Mouse (Mus musculus) inflammation-experienced regulatory T-cells (primary cell): ENCODE data around the gene Fpr2. TPM values are rescaled to one million over a fixed set of nuclear protein-coding genes. Genes with fewer than 3 reads are reported as not detected.

Experiments
- polyA plus RNA-seq, 2 experiments: library from polyadenylated mRNA; unstranded; fragments of 100-300 nt; shearing (Covaris generic); gene quantifications; one replicate each; pipeline ENCODE4 v1.2.1; 2017

Fpr2 gene
- 1 to 10 TPM in 1 of 2 experiments, under 1 TPM in 1; 0.13 to 2.6 TPM for polyA plus RNA-seq

GRCm38 (mm10) chr17:17887774-17888248 is at the start of gene Fpr2, which contains the start of gene Fpr3:
TSS of gene Fpr2 (plus strand) at chr17:17887824.
TSS of gene Fpr3 (plus strand) at chr17:17887852.

GRCm38 (mm10) chr17:17855064-17855838 is 32.4 kb upstream of the Fpr2 start, which contains the start of gene Has1:
TSS of gene Has1 (minus strand) at chr17:17855205.

GRCm38 (mm10) chr17:17883840-17884239 is 3.8 kb upstream of the Fpr2 start, which contains the start of gene Fpr1:
TSS of gene Fpr1 (minus strand) at chr17:17883940.

Other genes starting within 250 kb of the Fpr2 start
- under 1 TPM; 0.06 to 0.17 TPM for gene Vmn2r90, start 184.1 kb upstream of the Fpr2 start, polyA plus RNA-seq
- 1 to 10 TPM; 3.1 to 5.0 TPM for gene Spaca6, start 60.7 kb upstream of the Fpr2 start, polyA plus RNA-seq
- gene Has1, start 32.6 kb upstream of the Fpr2 start, polyA plus RNA-seq = under 1 TPM in 1 of 2 experiments, not detected in 1; 0.12 TPM
- 1 to 10 TPM in 1 of 2 experiments, not detected in 1; 1.3 TPM for gene Fpr1, start 3.9 kb upstream of the Fpr2 start, polyA plus RNA-seq
- under 1 TPM; 0.12 to 0.49 TPM for gene Fpr3, start within 50 bp of the Fpr2 start, polyA plus RNA-seq
- gene Fpr-rs4, start 133.9 kb downstream of the Fpr2 start, polyA plus RNA-seq = not detected
- under 1 TPM; 0.07 to 0.13 TPM for gene Vmn2r124, start 161.6 kb downstream of the Fpr2 start, polyA plus RNA-seq
- under 1 TPM in 1 of 2 experiments, not detected in 1; 0.07 TPM for gene Vmn2r91, start 197.2 kb downstream of the Fpr2 start, polyA plus RNA-seq